Mouse (Mus musculus) lung, postnatal 36 days (tissue): ENCODE results near the gene Dnajc4.

Experiments
- DNase-seq: peaks from one replicate; pipeline ENCODE4 v3.0.0; 2022; ENCODE audit warnings: mixed read lengths

The Dnajc4 gene

DNA sequence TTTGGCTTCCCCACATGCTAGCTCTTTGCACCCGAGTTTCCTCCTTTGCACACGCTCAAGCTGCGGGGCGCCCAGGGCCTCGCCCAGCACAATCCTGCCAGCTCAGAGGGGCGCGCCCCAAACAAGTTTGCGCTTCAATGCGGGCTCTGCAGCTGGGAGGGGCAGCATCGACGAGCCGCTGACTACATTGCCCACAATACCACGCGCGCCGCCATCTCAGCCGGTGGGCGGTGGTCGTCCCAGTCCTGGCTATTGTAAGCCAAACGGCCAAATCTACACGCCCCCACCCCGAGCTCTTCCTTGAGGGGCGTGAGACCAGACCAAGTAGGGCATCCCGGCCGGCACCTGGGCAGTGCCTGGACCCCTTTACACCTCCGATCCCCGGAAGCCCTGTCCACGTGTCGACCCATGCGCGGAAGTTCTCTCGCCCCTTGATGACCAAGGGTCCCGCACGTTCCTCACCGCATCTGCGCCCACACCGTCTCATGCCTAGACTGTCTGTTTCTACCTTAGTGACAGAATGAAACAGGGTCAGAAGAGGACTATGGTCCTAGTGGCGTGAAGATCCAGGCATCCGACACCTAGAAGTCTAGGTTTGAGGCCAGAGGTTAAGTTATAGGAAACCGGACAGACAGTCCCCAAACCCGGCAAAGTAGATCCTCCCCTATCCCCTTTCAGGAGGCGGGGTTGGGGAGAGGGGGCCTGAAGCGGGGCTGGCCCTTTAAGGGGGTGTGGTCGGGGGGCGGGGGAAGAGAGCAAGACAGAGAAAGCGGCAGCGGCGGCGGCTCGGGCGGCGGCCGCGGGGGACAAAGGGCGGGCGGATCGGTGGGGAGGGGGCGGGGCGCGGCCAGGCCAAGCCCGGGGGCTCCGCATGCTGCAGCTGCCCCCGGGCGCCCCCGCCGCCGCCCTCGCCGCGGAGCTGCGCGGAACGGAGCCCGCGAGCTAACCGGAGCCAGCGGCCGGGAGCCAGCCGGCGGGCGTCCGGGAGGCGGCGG, 17.9 kb downstream of the Dnajc4 start, which contains the start of gene Ppp1r14b:
Gene Ppp1r14b (plus strand): TSS at position 758 of the 995 bp plus-strand sequence.
- DNase-seq, result peak; percentile 87

DNA sequence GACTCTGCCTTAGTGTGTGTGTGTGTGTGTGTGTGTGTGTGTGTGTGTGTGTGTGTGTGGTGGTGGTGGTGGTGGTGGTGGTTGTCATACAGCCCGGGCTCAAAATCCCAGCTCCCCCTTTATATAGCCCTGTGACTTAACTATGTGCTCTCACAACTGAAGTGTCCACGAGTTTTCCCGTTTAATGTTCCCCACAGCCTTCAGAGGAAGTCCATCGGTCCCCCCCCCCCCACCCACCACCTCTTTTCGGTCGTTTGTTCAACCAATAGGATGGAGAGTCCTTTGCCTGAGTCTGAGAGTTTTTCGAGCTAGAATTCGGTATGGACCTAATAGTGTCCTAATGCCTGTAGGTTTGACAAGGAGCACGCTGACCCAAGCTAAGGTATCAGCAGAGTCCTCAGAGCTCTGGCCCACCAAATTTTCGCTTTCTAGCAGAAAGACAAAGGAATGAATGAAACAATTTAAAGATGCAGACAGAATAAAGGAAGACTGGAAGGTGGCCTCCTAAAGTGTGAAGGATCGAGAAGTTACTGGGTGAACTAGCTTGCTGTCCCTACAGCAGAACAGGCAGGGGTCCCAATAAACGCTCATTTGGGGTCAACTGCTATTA, 18.7 kb downstream of the Dnajc4 start:
- no peak for DNase-seq

DNA sequence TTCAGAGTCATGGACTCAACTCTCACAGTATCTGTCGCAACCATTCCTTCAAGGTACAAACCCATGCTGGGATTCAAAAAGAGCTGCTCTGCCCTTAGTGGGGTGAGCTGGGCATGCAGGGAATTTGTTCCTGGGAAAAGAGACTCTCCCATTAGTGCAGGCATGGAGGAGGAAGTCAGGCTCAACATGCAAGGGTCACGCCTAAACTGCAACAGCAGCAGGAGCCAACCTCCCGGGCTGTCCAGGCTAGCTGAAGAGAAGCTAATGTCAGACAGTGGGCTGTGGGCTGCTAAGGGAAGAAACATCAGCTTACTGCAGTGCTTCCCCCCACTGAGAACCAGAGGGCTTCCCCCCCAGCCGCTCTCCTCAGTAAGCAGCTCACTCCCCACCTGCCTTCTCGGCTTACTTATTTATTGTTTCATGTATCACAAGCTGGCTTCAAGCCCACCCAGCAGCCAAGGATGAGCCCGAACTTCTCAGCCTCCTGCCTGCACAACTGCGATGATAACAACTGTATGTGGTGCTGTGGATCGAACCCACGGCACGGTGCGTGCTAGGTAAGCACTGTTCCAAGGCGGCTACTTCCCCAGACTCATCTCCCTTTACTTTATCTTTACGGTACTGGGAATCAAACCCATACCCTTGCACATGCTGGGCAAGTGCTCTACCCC, 20.0 kb downstream of the Dnajc4 start:
- no peak for DNase-seq

DNA sequence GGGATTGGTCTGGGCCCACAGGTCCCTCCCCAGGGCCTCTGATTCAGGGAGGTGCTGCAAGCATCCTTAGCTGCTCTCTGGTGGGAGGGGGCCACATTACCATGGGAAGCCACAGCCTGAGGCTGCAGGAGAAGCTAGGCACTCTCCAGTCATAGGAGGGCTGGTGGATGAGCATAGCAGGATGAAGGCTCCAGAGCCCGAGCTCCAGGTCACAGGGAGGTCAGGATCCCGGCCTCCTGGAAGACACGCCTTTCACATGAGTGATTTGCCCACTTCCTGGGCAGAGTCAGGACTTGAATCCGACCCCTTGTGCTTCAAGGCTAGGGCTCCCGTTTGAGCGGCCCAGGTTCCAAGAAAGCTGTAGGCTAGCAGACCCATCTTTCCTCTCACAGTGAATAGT, 20.7 kb downstream of the Dnajc4 start:
- no peak for DNase-seq

DNA sequence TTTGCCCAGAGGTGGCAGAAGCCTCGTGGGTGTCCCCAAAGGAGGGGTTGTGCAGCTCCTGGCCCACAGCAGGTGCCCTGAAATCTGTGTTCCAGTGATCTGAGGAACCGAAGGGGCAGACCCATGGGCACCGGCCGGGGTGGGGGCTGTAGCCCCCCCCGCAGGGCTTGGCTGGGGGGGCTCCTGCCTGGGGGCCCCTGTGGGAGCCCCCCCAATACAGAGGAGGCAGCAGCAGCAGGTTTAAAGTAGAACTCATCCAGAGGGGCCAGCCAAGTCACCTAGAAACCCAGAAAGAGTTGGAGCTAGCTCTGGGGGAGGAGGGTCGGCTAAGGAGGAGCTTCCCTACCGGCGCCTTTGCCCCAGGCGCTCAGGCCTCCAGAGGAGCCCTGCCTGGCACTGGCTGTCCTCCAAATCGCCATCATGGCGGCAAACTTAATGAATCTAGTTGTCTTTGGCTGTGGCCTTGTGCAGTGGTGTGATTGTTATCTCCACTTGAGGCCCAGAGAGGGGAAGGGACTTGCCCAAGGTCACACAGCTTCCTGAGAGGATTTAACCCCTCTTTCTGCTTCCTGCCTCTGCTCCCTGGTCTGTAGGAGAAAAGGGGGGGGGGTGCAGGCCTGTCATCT, 21.8 kb downstream of the Dnajc4 start:
- DNase-seq, result no peak

DNA sequence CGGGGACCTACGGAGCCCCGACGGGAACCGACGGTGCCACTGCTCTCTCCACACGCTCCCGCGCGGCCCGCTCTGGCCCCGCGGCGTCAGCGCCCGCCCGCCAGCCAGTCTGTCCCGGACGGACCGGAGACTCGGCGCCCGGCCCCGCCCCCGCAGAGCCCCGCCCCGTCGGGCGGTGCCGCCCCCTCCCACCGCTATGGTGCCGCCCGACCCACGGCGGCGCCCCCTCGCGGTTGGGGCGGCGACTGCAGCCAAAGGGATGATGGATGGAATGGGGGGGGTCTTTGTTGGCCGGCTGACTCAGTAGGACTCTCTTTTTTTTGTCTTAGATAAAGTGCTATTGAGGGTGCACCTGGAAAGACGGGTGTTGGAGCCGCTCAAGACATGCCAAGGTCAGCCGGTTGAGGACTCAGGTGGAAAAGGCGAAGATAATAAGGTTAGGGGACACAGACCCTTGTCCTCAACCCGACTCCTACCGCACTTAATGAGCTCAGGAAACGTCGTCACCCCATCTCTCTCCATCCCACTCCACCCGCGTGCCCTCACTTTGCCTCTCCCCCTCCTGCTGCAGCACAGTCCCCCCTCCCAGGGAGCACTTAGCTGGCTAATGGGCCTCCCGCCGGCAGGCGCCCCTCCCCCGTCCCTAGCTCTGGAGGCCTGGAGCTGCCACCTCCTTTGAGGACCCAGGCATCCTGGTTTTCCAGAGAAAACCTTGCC, 22.5 kb downstream of the Dnajc4 start:
- DNase-seq, result peak; percentile 75

DNA sequence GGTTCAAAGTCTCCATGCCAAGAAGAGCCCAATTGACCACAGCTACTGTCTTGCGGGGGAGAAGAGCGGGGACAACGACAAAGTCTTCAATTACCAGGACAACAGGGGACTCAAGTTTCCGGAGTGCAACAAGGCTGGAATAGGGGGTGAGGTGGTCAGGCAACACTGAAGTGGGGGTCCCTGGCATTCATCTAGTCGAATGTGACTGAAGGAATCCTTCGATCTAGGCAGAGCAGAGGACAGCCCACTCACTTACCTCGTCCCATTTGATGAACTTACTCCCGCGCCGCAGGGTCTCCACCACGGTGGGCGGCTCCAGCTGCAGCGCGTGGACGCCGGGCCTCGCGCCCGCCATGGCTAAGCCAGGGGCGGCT, 23.1 kb downstream of the Dnajc4 start:
- no peak for DNase-seq

DNA sequence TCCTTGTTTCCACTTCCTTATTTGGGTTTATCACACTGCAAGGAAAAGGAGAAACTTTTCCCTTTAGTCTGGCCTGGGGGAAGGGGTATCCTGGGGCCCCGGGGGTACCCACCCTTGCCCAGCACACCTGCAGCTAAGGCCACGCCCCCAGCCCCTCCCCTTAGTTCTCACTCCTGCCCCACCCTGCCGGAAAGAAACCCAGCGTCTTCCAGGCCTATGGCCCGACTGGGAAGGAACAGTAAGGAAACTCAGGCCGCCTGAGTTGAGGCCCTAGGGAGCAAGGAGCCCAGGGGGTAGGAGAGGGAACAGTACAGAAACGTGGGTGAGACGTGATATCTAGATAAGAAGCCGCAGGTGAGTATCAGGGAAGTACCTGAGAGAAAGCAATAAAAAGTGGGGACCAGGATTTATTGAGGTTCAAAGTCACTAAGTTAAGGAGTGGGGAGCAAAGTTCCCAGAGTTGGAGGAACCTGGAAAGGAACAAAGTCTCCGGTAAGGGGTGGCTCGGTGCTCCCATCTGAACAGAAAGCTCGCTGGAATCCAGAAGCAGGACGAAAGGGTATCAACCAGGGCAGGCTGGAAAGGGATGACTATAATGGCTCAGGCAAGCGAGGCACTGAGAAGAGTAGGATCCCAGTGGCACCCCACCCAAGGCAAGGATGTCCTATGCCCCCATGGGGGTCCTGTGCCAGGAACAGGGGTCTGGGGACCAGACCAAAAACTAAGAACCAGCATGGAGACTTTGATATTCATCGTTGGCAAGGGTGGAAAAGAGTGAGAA, 23.7 kb downstream of the Dnajc4 start:
- DNase-seq, result peak; percentile 76

DNA sequence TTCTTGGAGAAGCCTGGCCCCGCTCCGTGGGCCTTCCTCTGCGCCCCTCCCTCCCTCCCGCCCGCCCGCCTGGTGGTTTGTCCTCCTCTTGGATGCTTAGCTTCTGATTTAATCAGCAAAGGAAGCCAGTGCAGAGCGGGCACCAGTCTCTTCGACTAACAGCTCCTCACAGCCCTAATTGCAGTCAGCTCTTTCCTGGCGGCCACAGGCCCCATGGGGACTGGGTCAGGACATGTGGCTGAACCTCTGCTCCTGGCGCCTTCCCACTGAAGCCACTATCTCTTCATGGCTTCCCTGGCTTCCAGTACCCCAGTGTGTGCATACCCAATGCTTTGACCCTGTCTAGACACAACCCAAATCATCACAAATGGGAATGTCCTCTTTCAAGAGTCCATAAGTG, 35.9 kb downstream of the Dnajc4 start:
- no peak for DNase-seq

DNA sequence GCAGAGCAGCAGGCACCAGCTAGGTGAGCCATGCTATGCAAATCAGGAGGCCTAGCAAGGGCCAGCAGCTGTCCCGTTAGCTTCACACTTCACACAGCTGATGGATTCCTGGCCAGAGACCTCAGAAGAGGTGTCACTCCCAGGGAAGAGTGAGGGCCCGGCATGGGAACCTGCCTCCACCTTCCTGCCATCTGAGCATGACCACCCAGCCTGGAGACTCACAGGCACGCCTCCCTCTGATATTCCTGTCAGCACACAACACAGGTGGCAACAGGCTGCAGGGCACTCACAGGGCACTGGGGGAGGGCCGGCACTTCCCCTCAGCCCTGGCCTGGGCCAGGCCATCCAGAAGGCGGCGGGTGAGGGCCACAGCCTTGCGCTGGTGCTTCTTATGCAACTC, 36.9 kb downstream of the Dnajc4 start:
- no peak for DNase-seq

DNA sequence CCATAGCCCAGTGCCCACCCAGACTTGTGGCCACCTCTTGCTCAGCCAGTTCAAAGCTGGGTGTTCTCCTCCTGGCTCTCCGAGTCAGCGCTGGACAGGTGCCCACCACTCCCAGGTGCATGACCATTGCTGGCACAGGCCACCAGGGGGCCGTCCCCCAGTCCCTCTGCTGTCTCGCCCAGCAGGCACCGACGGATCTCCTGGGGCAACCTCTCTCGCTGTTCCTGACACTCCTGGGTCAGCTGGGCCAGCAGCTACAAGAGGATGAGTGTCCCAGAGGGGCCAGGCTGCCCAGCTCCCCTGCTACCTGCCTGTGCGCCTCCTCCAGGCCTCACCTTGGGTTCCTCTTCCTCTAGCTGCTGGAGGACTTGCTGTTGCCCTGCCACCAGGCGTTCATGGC, 38.3 kb downstream of the Dnajc4 start:
- DNase-seq, result peak; percentile 77

DNA sequence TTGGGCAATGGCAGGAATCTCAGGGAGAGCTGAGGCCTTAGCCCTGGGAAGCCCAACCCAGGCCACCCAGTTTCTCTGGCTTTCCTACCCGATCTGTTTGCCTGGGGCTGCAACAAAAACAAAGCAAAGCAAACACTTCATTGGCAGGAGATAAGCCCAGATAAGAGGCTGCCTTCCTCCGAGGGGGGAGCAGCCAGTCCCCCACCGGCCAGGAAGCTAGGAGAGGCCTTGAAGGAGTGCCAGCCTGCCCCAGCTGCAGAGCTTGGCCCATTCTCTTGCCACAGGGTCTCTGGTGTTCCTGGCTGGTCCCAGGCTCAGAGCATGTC, 39.7 kb downstream of the Dnajc4 start:
- peak; percentile 91 for DNase-seq

DNA sequence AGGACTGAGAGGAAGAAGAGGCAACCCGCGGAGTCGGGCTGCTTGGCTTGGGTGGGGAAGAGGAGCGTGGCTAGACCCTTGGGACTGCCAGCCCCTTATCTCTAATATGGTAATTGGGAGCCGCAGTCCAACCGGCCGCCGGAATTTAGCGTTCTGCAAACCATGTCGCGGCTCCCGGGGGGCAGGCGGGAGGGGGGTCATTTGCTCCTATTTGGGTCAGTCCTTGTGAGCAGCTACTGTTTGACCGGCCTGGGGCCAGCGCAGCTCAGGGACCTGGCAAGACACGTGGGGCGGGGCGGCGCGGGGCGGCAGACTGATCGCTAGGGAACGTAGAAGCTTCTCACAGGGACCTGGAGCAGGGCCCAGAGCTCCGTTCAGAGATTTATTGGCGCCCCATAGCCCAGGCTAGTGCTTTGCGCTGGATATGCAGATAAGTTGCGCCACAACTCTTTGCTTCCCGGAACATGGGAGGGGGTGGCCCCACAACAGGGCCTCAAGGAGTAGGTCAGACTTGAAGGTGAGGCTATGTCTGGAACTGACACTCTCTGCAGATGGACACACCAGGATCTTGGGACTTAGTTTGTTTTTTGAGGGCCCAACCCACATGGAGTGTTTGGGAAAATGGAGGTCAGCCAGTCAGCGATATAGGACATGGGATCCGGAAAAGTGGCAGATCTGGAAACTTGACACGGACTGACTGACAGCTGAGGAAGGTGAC, 40.2 kb downstream of the Dnajc4 start:
- peak; percentile 84 for DNase-seq

DNA sequence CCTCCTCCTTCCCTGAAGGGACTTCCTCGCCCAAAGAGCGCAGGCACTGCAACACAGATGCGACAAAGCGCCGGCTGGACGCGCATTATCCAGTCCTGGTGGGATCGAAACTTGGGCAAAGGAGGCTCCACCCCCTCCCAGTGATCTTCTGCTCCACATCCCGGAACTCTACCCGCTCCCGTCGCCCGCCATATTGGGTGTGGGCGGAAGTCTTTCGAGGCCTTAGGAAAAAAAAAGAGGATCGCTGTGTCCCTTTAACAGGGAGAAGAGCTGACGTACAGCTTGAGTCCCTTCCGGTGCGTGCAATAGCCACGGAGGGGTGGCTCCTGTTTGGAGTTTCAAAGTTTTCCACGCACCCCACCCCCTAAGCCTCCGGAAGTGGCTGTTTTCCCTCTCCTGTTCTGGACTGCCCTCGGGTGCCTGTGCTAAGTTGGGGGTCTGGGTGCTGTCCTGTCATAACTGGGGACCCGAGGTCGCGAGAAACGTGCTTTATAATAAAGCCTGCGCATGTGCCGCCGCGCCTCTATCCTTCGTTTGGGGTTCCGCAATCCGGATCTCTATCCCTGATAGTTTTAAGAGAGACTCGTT, 40.9 kb downstream of the Dnajc4 start:
- peak; percentile 98 for DNase-seq

DNA sequence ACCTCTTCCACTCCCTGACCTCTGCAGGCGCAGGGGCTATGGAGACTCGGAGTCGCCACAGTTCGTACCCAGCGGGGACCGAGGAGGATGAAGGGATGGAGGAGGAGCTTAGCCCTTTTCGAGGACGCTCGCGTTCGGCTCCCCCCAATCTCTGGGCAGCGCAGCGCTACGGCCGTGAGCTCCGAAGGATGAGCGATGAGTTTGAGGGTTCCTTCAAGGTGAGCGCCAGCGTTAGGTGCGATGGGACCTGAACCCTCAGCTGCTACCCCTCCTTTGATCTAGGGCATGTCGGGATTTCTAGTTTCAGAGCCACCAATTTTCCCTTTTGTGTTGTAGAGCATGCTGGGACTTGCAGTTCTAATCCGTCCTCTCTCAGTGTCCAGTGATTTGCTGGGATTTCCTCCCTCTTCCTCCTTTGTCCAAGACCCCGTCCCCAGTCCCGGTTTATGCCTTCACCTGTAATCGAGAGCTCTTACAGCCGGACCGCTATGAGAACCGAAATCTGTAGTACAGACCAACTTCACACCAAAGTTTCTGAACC, 41.7 kb downstream of the Dnajc4 start:
- peak; percentile 56 for DNase-seq

DNA sequence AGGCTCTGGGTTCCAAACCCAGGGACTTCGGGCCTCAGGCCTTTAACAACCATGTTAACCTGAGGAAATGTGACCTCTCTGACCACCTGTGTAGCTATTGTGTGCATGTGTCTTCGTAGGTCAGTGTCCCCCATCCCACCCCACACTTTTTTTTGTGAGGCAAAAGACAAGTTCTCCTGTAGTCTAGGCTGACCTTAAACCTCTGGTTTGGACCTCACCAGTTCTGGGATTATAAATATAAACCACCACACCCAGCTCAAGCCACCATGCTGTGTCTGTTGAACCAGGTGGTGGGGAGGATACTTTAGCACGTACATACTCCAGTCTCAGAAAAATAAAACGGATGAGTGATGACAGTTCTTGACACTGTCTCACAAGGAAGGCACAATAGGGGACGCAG, 42.4 kb downstream of the Dnajc4 start:
- DNase-seq, result no peak

DNA sequence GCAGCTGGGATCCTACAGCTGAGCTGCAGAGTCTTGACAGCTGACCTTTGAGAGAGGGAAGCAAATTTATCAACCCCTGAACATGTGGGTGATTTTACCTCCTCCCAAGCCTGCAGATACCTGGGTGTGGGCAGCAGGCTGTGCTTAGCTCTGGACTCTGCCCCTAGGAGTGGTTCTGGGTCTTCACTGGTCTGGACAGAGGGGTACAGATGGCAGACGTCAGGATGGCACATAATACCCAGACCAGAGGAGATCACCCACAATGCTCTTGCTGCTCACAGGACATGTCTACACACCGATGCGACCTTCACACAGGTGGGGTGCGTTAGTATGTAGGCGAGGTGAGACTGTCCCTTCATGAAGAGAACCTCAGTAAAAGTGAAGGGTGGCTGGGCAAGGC, 42.8 kb downstream of the Dnajc4 start:
- no peak for DNase-seq

DNA sequence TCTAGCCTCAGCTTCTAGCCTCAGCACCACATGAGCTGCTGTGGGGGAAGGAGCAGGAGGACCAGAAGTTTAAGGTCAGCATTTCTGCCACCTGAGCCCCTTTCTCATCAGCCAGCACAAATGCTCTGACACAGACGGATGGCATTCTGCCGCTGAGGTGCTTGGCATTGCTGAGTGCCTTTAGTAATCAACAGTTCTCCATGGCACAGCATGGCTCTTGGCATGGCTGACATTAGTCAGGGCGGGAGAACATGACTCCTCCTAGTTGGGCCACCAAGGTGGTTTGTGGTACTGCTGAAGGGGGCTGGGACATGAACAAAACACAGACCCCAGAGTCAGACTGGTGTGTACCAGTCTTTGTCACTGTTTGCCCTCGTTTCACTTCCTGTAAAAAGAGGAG, 44.2 kb downstream of the Dnajc4 start:
- no peak for DNase-seq

DNA sequence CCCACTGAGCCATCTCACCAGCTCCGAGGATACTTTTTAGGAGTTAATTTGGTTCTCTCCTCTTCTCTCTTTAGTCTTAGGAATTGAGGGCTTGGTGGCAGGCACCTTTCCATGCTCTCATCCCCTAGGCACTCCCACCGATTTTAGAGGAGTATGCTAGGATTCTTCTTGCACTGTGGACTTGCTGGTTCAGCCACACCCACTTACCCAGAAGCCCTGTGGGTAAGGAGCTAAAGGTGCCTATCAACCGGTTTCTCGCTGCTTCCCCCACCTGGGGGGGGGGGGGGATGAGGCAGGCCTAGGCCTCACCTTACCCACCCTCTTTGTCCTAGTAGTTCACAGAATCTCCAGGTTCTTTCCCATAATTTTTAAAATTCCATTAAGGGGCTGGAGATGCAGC, 44.6 kb downstream of the Dnajc4 start:
- DNase-seq, result no peak

DNA sequence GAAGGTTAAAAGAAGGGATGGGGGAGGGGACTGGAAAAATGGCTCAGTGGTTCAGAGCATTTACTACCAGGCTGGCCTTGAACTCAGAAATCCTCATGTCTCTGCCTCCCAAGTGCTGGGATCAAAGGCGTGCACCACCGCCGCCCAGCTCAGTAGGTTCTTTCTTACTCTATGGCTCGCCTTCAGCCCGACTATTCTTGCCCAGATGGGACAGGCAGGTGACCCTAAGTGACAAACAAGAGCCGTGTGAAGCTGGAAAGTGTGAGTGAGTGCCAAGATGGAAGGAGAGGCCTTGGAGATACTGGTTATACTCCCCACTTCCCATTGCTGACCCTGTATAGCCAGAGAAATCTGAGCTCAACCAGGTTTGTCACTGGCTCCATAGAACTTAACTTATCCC, 48.7 kb downstream of the Dnajc4 start:
- no peak for DNase-seq

DNA sequence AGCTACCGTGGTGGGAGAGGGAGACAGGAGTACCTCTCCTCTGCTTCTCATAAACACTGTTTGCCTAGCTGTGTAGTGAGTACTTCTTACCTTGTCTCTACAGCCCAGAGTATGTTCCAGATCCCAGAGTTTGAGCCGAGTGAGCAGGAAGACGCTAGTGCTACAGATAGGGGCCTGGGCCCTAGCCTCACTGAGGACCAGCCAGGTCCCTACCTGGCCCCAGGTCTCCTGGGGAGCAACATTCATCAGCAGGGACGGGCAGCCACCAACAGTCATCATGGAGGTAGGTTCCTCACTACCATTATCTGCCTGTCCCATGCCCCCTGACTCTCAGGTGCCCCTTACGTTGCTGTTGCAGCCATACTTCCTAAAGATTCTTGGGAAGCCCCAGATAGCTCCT, 49.6 kb downstream of the Dnajc4 start:
- no peak for DNase-seq
